Mouse (Mus musculus) limb, embryonic 13.5 days (tissue): ENCODE measurements around the gene Col16a1. TPM values are rescaled to one million over a fixed set of nuclear protein-coding genes. Genes with fewer than 3 reads are reported as not detected.

Experiments
- ATAC-seq: fragments of 200-750 bp; cut with Nextera tagmentation; 2 replicates; pipeline ENCODE4 v1.8.0; 2017; ENCODE audit warnings: low read depth, moderate number of reproducible peaks, moderate TSS enrichment; ENCODE audit not compliant: low FRiP score
- H3K27ac ChIP-seq: fragments of 300-500 bp; sonication (generic); 2 replicates; pipeline ENCODE4 v1.5.1; 2015; ENCODE audit warnings: inconsistent platforms, mild to moderate bottlenecking, moderate library complexity
- H3K27me3 ChIP-seq: fragments of 300-500 bp; sonication (generic); 2 replicates; pipeline ENCODE4 v1.6.1; 2015; ENCODE audit warnings: mild to moderate bottlenecking, inconsistent platforms
- H3K36me3 ChIP-seq: fragments of 300-500 bp; sonication (generic); 2 replicates; pipeline ENCODE4 v1.6.1; 2015; ENCODE audit warnings: inconsistent platforms, mild to moderate bottlenecking, moderate library complexity
- H3K4me1 ChIP-seq: fragments of 300-500 bp; sonication (generic); 2 replicates; pipeline ENCODE4 v1.6.1; 2015; ENCODE audit warnings: inconsistent platforms
- H3K4me2 ChIP-seq: fragments of 300-500 bp; sonication (generic); replicated peaks from 2 replicates; pipeline ENCODE4 v1.6.1; 2015; ENCODE audit warnings: inconsistent platforms, mild to moderate bottlenecking, moderate library complexity
- H3K4me3 ChIP-seq: fragments of 300-500 bp; sonication (generic); 2 replicates; pipeline ENCODE4 v1.5.1; 2015; ENCODE audit warnings: moderate library complexity, mild to moderate bottlenecking, inconsistent platforms
- H3K9ac ChIP-seq: fragments of 300-500 bp; sonication (generic); 2 replicates; pipeline ENCODE4 v1.6.1; 2015; ENCODE audit warnings: mild to moderate bottlenecking, inconsistent platforms
- H3K9me3 ChIP-seq: fragments of 300-500 bp; sonication (generic); 2 replicates; pipeline ENCODE4 v1.6.1; 2016; ENCODE audit warnings: inconsistent platforms
- WGBS: fragments of 180-500 bp; shearing (Covaris S2); methylation state at CpG from one replicate; pipeline ENCODE4 v1.1.7; 2015; 5-methylcytosine and 5-hydroxymethylcytosine counted together
- polyA plus RNA-seq: library from polyadenylated mRNA; unstranded; fragments of >200 nt; fragmentation: Nextera tagmentation; extraction: Ambion mirVana; gene quantifications from 2 replicates; pipeline ENCODE4 v1.2.1, GENCODE M21; 2015

Gene Col16a1
- polyA plus RNA-seq = 64.6 and 65.8 TPM in 2 replicates

GRCm38 (mm10) chr4:130047331-130048202 lies at the start of gene Col16a1:
TSS of gene Col16a1 (plus strand) at chr4:130047840.
- peak within 1 kb of the TSS; percentile 82 for H3K9ac ChIP-seq
- H3K36me3 ChIP-seq = peaks cover 9% of the 10 kb centered on the region
- 1% methylated on average over 46 of the region's 46 CpGs for WGBS
- peak within 1 kb of the TSS; percentile 88 for H3K4me2 ChIP-seq
- H3K27ac ChIP-seq = peak within 1 kb of the TSS; percentile 97
- H3K4me1 ChIP-seq = peaks cover 74% of the 10 kb centered on the region
- H3K27me3 ChIP-seq = no peaks in the 10 kb centered on the region
- ATAC-seq = peak; percentile 93
- peak within 1 kb of the TSS; percentile 49 for H3K4me3 ChIP-seq
- no peaks in the 10 kb centered on the region for H3K9me3 ChIP-seq

- H3K9ac ChIP-seq = no peak overlapping the region
- H3K4me2 ChIP-seq = no peak overlapping the region
- H3K36me3 ChIP-seq = peaks cover 10% of the 10 kb centered on the region
- H3K4me3 ChIP-seq = no peak overlapping the region
- 47% methylated on average over 11 of the region's 11 CpGs for WGBS
- H3K4me1 ChIP-seq = peaks cover 13% of the 10 kb centered on the region
- H3K27ac ChIP-seq = no peak overlapping the region
- H3K9me3 ChIP-seq = no peaks in the 10 kb centered on the region
- H3K27me3 ChIP-seq = peaks cover 48% of the 10 kb centered on the region
- no peak for ATAC-seq
Measured at GRCm38 (mm10) chr4:129998124-129998523, 49.5 kb upstream of the Col16a1 start.

DNA sequence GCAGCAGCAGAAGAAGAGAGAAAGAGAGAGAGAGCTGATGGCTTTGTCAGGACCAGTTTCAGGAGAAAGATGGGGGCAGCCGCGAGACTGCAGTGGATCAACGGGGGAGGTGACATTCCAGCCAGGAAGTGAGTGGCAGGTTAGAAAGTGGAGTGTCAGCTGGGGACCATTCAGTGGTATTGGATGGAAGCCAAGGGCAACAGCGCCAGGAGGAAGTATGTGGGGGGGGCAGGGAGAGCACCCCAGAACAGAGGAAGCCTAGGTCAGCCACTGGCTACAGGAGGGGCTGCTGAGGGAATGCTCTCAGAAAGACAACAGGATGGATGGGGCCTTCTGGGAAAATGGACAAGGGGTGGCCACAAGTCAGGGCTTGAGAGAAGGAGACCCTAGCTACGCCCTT lies 45.9 kb upstream of the Col16a1 start:
- no peak overlapping the region for H3K27ac ChIP-seq
- H3K27me3 ChIP-seq = peaks cover 48% of the 10 kb centered on the region
- H3K4me3 ChIP-seq = no peak overlapping the region
- H3K36me3 ChIP-seq = no peaks in the 10 kb centered on the region; the same call in 1 of the 2 replicates
- WGBS = 42% methylated on average over 5 of the region's 5 CpGs
- H3K4me1 ChIP-seq = peaks cover 24% of the 10 kb centered on the region
- no peak overlapping the region for H3K4me2 ChIP-seq
- no peak for ATAC-seq
- no peaks in the 10 kb centered on the region for H3K9me3 ChIP-seq
- H3K9ac ChIP-seq = no peak overlapping the region

DNA sequence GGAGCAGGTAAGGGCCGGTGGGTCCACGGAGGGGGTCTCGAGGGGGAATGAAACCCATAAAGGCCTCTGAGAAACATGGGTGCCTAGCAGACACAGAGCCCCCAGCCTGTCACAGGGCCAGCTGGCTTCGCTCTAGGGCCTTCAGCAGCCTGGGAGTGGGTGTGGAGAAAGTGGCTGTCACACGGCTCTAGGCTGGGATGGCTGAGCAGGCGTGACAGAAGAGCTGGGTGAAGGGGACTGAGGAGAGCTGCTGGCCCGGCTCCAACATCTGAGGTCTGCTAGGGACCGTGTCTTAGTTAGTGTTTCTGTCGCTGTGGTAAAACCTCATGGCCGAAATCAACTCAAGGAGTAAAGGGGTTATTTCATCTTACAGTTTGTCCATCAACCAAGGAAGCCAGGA lies 45.5 kb upstream of the Col16a1 start:
- Histone ChIP-seq H3K36me3 (no peaks in the 10 kb centered on the region; the same call in 1 of the 2 replicates), H3K4me3 (no peak overlapping the region), H3K27me3 (peaks cover 51% of the 10 kb centered on the region), H3K9ac (no peak overlapping the region), H3K27ac (no peak overlapping the region), H3K9me3 (no peaks in the 10 kb centered on the region), H3K4me2 (no peak overlapping the region), H3K4me1 (peaks cover 29% of the 10 kb centered on the region)
- ATAC-seq = no peak
- 73% methylated on average over 10 of the region's 10 CpGs for WGBS

- Histone ChIP-seq H3K27me3 (peaks cover 60% of the 10 kb centered on the region), H3K36me3 (peaks cover 16% of the 10 kb centered on the region), H3K9me3 (no peaks in the 10 kb centered on the region), H3K4me1 (peaks cover 29% of the 10 kb centered on the region), H3K4me3 (no peak overlapping the region), H3K27ac (no peak overlapping the region), H3K9ac (no peak overlapping the region), H3K4me2 (no peak overlapping the region)
- no peak for ATAC-seq
- 60% methylated on average over 9 of the region's 9 CpGs for WGBS
Measured at GRCm38 (mm10) chr4:130005593-130005992, 42.0 kb upstream of the Col16a1 start.

DNA sequence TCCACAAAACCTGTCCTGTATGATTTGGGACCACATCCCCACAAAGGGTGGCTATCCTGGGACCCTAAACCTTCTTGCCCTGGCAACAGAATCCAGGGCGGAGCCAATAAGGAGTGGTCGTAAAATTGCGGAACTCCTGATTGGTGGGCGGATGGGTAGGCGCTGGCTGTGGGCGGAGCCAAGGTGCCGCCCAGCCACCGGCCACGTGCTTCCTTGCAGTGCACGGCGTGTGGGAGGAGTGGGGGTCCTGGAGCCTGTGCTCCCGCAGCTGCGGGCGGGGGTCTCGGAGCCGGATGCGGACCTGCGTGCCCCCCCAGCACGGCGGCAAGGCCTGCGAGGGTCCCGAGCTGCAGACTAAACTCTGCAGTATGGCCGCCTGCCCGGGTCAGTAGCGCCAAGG lies 41.1 kb upstream of the Col16a1 start:
- H3K9ac ChIP-seq = peak overlapping the region; percentile 54; the same call in 1 of the 2 replicates
- H3K9me3 ChIP-seq = no peaks in the 10 kb centered on the region
- WGBS = 9% methylated on average over 25 of the region's 25 CpGs
- H3K27ac ChIP-seq = no peak overlapping the region
- peaks cover 60% of the 10 kb centered on the region for H3K27me3 ChIP-seq
- peaks cover 23% of the 10 kb centered on the region for H3K36me3 ChIP-seq
- H3K4me3 ChIP-seq = peak overlapping the region; percentile 31
- ATAC-seq = no peak
- peaks cover 23% of the 10 kb centered on the region for H3K4me1 ChIP-seq
- H3K4me2 ChIP-seq = peak overlapping the region; percentile 63

DNA sequence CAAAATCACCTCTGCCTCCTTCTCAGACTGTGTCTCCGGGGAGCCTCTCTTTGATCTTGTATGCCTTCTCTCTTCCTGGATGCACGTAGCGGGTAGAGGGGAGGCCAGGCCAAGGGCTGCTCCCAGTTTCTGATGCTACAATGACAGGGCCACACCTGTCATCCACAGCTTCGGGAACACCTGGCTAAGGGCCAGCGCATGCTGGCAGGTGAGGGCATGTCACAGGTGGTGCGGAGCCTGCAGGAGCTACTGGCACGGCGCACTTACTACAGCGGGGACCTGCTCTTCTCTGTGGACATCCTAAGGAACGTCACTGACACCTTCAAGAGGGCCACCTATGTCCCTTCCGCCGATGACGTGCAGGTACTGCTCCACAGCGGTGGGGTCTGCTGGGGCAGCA lies 38.6 kb upstream of the Col16a1 start:
- H3K4me3 ChIP-seq = no peak overlapping the region
- no peaks in the 10 kb centered on the region for H3K9me3 ChIP-seq
- no peak overlapping the region for H3K4me2 ChIP-seq
- WGBS = 68% methylated on average over 14 of the region's 14 CpGs
- no peak overlapping the region for H3K27ac ChIP-seq
- no peak overlapping the region for H3K9ac ChIP-seq
- H3K36me3 ChIP-seq = peaks cover 40% of the 10 kb centered on the region
- peaks cover 16% of the 10 kb centered on the region for H3K4me1 ChIP-seq
- no peak for ATAC-seq
- peaks cover 71% of the 10 kb centered on the region for H3K27me3 ChIP-seq

- peaks cover 69% of the 10 kb centered on the region for H3K27me3 ChIP-seq
Measured at GRCm38 (mm10) chr4:130010723-130011122, 36.9 kb upstream of the Col16a1 start.

GRCm38 (mm10) chr4:130012234-130012633 lies 35.4 kb upstream of the Col16a1 start:
- ATAC-seq = no peak
- 88% methylated on average over 6 of the region's 6 CpGs for WGBS
- peaks cover 65% of the 10 kb centered on the region for H3K27me3 ChIP-seq

More at GRCm38 (mm10) chr4:130010723-130011122, 36.9 kb upstream of the Col16a1 start:
- Histone ChIP-seq H3K36me3 (peaks cover 44% of the 10 kb centered on the region), H3K9me3 (no peaks in the 10 kb centered on the region), H3K9ac (no peak overlapping the region), H3K4me3 (no peak overlapping the region), H3K4me1 (peaks cover 15% of the 10 kb centered on the region), H3K4me2 (no peak overlapping the region), H3K27ac (no peak overlapping the region)
- ATAC-seq = no peak
- WGBS = 90% methylated on average over 4 of the region's 4 CpGs

DNA sequence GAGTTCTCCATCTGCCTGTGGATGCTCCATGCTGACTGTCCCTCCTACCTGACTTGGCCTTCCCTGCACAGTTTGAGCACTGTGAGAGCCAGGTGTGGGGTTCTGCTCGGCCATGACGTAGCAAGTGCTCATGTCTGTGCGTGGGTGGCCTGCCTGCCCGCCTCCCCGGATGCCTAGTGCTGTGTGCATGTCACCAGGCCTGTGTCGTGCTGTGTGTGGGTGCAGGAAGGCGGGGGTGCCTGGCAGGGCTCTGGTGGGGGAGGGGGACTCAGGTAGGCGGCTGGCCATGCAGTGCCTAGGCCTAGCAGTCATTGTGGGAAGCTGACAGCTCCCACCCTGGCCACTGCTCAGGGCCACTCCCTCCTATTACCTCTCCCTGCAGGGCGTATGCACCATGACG lies 34.5 kb upstream of the Col16a1 start:
- no peak overlapping the region for H3K4me2 ChIP-seq
- peak overlapping the region; percentile 8; the same call in 1 of the 2 replicates for H3K9ac ChIP-seq
- no peak for ATAC-seq
- H3K27me3 ChIP-seq = peaks cover 60% of the 10 kb centered on the region
- no peak overlapping the region for H3K27ac ChIP-seq
- peaks cover 48% of the 10 kb centered on the region for H3K36me3 ChIP-seq
- no peak overlapping the region for H3K4me3 ChIP-seq
- H3K9me3 ChIP-seq = no peaks in the 10 kb centered on the region
- WGBS = 66% methylated on average over 10 of the region's 10 CpGs
- H3K4me1 ChIP-seq = no peaks in the 10 kb centered on the region

More at GRCm38 (mm10) chr4:130012234-130012633, 35.4 kb upstream of the Col16a1 start:
- Histone ChIP-seq H3K36me3 (peaks cover 47% of the 10 kb centered on the region), H3K4me3 (no peak overlapping the region), H3K9ac (no peak overlapping the region), H3K27ac (no peak overlapping the region), H3K4me1 (0 out of 2 replicates have a peak, but pooled peaks cover under 1% of the 10 kb centered on the region), H3K4me2 (no peak overlapping the region), H3K9me3 (no peaks in the 10 kb centered on the region)

DNA sequence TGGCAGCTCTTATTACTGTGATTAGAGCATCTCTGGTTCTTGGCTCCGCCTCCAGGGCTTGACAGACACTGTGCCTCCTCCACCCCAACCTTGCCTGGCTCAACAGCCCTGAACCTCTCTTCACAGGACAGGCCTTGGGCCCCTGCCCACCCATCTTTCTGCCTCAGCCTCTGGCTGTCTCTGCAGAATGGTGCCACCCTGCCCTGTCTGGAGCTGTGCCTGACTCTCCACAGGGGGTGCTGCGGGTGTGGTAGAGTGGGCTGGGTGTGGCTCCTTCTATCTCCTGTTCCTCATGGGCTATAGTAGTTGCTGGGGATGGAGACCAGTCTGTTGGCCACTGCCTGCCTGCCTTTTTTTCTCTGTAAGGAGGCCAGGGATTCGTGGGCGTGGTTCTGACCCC lies 31.6 kb upstream of the Col16a1 start:
- no peaks in the 10 kb centered on the region for H3K4me1 ChIP-seq
- H3K27me3 ChIP-seq = peaks cover 38% of the 10 kb centered on the region
- ATAC-seq = no peak
- 59% methylated on average over 4 of the region's 4 CpGs for WGBS
- no peak overlapping the region for H3K4me3 ChIP-seq
- H3K9me3 ChIP-seq = no peaks in the 10 kb centered on the region
- peaks cover 30% of the 10 kb centered on the region for H3K36me3 ChIP-seq
- H3K4me2 ChIP-seq = no peak overlapping the region
- no peak overlapping the region for H3K9ac ChIP-seq
- no peak overlapping the region for H3K27ac ChIP-seq

DNA sequence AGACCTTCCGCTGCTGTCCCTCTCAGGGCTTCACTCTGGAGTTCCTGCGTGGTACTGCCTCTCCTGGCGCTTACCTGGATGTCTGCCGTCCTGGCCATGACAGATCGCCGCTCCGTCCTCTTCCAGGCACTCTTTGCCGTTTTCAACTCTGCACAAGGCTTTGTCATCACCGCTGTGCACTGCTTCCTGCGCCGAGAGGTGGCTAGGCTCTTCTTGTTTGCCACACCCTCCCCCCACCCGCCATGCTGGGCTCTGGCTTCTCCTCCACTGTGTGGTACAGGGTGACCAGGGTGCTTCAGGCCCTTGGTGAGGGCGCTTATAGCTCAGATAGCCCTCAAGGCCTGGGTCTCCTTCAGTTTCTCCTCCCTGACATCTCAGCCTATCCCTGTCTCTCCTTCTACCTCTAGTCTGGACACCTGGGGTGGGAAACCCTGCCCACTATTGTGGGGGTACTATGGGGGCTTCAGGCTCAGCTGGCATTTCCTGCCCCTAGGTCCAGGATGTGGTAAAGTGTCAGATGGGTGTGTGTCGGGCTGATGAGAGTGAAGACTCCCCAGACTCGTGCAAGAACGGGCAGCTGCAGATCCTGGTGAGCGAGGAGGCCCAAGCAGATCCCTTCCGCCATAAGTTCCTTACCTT lies 30.5 kb upstream of the Col16a1 start:
- Histone ChIP-seq H3K36me3 (peaks cover 18% of the 10 kb centered on the region), H3K9ac (no peak overlapping the region; the same call in 1 of the 2 replicates), H3K27me3 (peaks cover 34% of the 10 kb centered on the region), H3K27ac (no peak overlapping the region), H3K4me3 (no peak overlapping the region), H3K4me2 (no peak overlapping the region), H3K9me3 (no peaks in the 10 kb centered on the region), H3K4me1 (no peaks in the 10 kb centered on the region)
- no peak for ATAC-seq
- WGBS = 65% methylated on average over 18 of the region's 18 CpGs
